Mouse (Mus musculus) gastrocnemius, postnatal 25 days (tissue): ENCODE measurements around the gene Msl3l2. TPM values are rescaled to one million over a fixed set of nuclear protein-coding genes. Genes with fewer than 3 reads are reported as not detected.

Source experiments
- total RNA-seq, 2 experiments: library from RNA; stranded (reverse); gene quantifications; 1 replicate in 1 of 2; 2 replicates in 1 of 2; pipeline ENCODE4 v1.2.3; 2021

Msl3l2 gene
- total RNA-seq, 2 experiments from 2014 or later = 0.90 to 1.2 TPM

Other genes with a start within 250 kb of the Msl3l2 start
- gene Tbc1d32, start 121.8 kb downstream of the Msl3l2 start, total RNA-seq = 1 to 10 TPM; 1.4 to 1.9 TPM